Mouse (Mus musculus) heart, adult 9 months (tissue): Measurements from ENCODE around the gene Slc29a3.
A peak's percentile ranks its signal among the peaks of the same experiment; 100 is the strongest.
"Not testable (repeated sequence)": the region's sequence is repeated elsewhere in the genome, so short reads cannot be mapped to it uniquely, and the experiment has no call there.

Experiments used
- DNase-seq, 2 experiments: peaks; one replicate each; pipeline ENCODE4 v3.0.0; 2022; ENCODE audit warnings: low spot score in 2 of 2

The Slc29a3 gene

DNA sequence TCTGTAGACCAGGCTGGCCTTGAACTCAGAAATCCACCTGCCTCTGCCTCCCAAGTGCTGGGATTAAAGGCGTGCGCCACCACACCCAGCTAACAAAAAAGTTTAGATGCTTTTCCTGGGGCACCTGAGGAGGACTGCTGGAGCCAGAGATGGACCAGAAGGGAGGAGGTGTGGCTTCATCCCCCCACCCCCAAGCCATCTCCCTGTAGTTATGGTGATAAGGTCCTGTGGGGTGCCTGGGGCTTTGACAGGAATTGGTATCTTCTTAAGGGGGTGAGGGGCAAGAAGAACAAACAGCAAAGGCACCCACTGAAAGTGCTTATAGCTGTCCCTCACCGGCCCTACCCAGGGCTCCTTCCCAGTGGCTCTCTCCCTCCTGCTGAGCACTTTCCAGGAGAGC lies 25.7 kb downstream of the Slc29a3 start:
- DNase-seq, result no peak

- no peak for DNase-seq
Observed at GRCm38 (mm10) chr10:60724496-60724895, 28.1 kb downstream of the Slc29a3 start.

DNA sequence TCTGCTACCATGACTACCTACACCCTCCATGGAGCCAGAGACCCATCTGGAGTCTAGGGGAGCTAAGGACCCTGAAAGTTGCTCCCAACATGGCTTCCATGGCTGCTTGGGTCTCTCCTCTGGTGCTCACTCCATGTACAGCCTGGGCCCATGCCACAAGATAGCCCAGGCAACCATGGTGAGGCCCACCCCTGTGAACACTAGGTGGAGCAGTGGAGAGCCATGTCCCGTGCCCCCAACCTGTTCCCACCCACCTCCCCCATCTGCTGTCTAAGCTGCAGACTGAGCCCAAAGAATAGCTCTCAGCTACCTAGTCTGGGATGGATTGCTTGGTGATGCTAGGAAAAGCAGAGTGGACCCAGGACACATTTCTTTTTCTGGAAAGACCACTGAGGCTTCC lies 29.2 kb downstream of the Slc29a3 start:
- DNase-seq, result no peak

GRCm38 (mm10) chr10:60721640-60722039 lies 31.0 kb downstream of the Slc29a3 start:
- no peak for DNase-seq

- DNase-seq, result no peak
Observed at GRCm38 (mm10) chr10:60720461-60720860, 32.1 kb downstream of the Slc29a3 start.

GRCm38 (mm10) chr10:60718491-60718890 lies 34.1 kb downstream of the Slc29a3 start:
- no peak for DNase-seq

GRCm38 (mm10) chr10:60716449-60716848 lies 36.1 kb downstream of the Slc29a3 start:
- DNase-seq, result no peak

GRCm38 (mm10) chr10:60712299-60712698 lies 40.3 kb downstream of the Slc29a3 start:
- not testable (repeated sequence) for DNase-seq

- DNase-seq, result no peak
Observed at GRCm38 (mm10) chr10:60708837-60709236, 43.8 kb downstream of the Slc29a3 start.

- DNase-seq, result peak in 1 of 2 experiments; percentile 31
Observed at GRCm38 (mm10) chr10:60706268-60706667, 46.3 kb downstream of the Slc29a3 start.

- no peak for DNase-seq
Observed at GRCm38 (mm10) chr10:60705134-60705533, 47.5 kb downstream of the Slc29a3 start.

GRCm38 (mm10) chr10:60697775-60698174 lies 54.8 kb downstream of the Slc29a3 start:
- no peak for DNase-seq

GRCm38 (mm10) chr10:60696975-60697374 lies 55.6 kb downstream of the Slc29a3 start:
- peak; percentile 48 to 51 for DNase-seq

- DNase-seq, result no peak
Observed at GRCm38 (mm10) chr10:60696390-60696789, 56.2 kb downstream of the Slc29a3 start, which contains the start of gene Cdh23. Cdh23 (minus strand) TSS chr10:60696490.

DNA sequence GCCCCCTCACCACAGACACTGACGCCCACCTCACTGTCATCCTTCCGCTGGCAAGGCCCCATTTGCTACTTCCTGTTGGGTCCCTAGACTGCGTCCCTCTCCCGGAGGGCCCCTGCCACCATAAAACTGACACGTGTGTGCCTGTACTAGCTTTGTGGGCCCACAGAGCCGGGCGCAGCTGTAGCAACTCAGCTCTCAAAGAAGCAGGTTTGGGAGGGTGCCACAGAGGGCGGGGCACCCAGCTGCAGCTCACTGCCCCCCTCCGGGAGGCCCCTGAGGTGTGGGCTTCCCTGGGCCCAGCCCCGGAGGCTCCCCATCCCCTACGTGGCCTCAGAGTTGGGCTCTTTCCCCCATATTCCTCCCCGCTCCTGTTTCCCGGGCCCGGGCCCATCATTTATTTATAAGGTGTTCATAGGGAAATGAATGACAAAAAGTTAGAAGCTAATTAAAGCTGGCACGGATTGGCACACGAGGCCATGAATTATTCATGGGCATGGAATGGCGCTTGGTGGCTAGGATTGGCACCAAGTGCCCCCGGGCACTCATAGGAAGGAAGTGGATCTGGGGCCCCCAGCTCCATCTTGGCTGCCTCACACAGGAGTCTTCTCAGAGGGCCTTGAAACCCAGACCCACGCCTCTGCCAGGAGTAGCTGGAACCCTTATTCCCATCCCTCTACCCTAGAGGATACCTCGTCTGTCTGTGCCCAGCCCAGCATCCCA lies 60.8 kb downstream of the Slc29a3 start:
- no peak for DNase-seq

DNA sequence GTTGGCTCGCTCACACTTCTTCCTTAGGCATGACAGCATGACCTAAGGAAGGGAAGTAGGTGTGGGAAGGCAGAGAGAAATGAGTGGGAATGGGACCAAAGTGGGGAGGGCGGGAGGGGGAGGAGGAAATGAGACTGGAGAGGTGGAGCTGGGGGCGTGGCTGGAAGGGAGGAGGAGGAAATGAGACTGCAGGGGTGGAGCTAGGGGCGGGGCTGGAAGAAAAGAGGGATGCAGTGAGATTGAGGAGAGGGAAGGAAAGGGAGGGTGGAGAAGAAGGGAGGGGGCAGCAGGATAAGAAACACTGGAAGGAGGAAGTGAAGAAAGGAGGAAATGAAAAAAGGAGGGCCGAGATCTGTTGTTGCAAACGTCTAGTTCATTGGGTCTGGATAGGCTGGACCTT lies 61.6 kb downstream of the Slc29a3 start:
- DNase-seq, result no peak

DNA sequence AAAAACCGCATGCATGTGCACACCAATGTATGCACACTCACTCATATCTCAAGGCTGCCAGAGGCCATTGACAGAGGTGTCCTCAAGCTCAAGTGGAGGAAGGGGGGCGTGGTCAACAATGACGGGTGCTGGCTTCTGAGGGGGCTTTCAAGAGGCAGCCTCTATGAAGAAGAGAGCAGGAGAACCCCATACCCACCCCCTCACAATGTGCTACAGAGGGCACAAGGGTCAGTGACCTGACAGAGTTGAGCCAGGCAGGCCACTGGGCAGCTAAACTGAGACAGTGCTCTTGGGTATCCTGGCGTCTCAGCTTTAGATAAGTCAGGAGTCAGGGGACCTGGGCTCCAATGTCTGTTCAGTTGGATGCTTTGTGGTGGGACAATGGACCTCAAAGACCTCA lies 63.2 kb downstream of the Slc29a3 start:
- DNase-seq, result no peak

DNA sequence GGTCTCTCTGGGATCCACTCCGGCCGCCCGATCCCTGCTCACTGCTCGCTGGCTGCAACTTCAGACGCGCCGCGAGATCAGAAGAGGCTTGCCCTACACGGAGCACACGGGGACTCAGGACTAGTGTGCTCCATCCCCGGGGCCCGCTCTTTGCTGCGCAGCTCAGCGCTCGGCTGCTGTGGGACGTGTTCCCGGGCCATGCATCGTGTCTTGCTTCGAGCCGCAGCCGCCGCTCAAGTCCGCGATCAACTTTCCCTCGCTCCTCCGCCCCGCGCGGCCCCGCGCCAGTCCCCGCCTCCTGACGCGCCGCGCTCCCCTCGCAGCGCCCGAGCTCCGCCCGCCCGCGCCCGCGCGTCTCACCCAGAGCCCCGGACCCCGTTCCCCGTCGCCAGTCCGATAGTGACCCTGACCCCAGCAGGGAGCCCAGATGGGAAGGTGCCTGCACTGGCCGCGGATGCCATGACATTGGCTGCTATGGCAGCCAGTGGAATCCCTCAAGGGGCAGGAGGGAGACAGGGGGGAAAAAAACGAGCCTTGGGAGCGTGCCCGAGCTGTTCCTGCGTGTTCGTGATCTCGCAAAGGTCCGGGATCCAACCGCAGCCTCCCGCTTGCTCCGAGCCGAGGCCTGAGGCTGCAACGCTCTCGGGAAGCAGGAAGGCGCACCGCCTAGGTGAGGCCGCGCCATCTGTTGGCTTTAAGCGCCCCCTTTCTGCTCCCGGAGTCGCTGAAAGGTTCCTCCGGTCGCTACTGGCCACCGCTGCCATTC lies 65.4 kb downstream of the Slc29a3 start:
- DNase-seq, result peak; percentile 36 to 41

- no peak for DNase-seq
Observed at GRCm38 (mm10) chr10:60686641-60686975, 66.0 kb downstream of the Slc29a3 start.

DNA sequence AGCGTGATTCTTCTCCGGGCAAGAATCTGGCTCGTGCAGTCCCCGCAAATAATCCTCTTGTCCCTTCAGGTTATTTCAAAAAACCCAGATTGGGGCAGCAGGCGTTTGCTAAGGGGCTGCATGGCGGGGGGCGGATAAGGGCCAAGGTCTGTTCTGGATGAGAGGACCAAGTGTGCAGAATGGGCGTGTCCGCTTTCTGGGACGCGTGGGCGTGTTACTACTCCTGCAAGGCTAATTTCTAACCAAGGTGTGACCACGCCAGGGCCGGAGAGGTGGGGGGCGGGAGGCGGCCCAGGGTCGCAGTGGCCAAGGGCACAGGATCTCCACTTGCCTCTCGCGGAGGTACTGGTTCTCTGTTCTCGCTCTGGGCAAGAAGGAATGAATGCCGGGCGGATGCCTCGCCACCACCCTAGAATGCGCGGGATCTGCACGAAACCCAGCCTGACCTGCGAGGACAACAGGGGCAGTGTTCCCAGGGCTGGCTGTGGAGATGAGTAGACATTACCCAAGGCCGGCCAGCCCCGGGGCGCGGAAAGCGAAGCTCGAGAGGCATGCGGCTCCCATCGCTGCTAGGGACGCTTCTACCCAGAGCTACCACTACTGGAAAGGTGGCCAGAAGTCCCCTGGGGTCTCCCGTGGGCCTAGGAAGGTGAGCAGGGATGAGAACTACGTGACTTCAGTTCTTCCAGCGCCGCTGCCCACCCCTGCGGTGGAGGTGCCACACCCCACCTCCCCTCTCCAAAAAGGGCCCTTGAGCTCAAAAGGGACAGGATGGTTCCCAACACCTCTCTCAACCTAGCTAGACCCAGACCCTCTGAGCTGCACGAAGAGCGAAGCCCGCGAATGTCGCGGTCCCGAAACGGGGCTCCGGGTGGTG lies 66.6 kb downstream of the Slc29a3 start:
- no peak for DNase-seq

DNA sequence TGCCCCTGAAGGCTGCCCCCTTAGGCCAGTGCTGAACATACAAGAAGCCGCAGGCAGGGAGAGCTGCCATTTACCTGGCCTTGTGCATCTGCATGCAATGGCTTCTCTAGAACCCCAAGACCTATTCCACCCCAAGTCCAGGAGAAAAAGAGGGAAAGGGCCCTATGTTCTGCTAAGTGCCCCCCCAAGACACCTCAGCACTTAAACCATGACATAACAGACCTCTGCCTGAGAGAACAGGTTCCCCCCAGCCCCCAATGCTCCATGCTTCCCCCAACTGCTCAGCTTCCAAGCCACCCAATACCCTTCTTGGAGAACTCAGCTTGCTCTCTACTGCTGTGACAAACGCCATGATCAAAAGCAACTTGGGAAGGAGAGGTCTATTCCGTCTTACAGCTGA lies 73.7 kb downstream of the Slc29a3 start:
- no peak for DNase-seq

DNA sequence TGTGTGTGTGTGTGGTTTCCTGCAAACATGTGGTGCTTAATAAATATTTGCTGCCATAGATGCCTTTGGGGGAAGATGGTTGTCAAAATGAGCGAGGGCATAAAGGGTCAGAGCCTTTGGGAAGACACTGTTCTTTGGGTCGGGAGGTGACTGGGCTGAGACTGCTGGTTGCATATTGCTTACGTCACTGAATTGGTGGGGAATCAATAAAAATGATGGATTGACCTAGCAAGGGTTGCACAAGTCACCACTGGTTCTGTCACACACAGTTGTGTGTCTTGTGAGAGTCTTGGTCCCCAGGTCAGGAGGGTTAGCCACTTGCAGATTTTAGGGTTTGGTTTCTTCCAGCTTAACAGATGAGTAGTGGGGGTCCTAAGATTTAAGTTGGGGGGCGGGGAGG lies 75.3 kb downstream of the Slc29a3 start:
- DNase-seq, result no peak
